27 mouse cellular contexts compared by ENCODE assay signal in the genomic region with DNA sequence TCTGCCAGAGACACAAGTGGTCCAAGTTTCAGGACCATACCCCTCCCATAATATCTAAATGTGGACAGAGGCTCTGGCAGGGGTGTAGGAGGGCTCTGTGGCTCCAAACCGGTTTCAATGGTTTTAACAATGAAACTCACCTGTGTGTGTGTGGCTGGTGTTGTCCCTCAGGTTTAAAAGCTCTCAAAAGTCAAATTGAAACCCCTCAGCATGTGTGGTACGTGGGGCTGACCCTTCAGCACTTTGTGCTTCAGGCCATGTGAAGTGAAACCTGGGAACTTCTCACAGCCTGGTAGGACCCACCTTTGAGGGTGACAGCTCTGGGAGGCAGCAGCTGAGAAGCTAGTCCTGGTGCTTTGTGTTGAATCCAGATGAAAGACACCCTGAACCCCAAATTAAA.
"Had no signal": no experiment of that assay in that cellular context is flagged by ENCODE, and none has a peak within 500 bp of the region (broad histone marks: within the 10 kb centered on the region; RNA-seq: fewer than 3 reads in every experiment).

No protein-coding gene starts in this region.

- H3K27me3 ChIP-seq: embryonic facial prominence, embryonic 12.5 days; embryonic facial prominence, embryonic 13.5 days; embryonic facial prominence, embryonic 15.5 days; forebrain, embryonic 12.5 days; forebrain, embryonic 13.5 days; forebrain, embryonic 15.5 days had no signal

- H3K4me1 ChIP-seq: embryonic facial prominence, embryonic 10.5 days; embryonic facial prominence, embryonic 12.5 days; embryonic facial prominence, embryonic 13.5 days; embryonic facial prominence, embryonic 15.5 days; forebrain, embryonic 10.5 days; forebrain, embryonic 12.5 days; forebrain, embryonic 13.5 days; forebrain, embryonic 15.5 days; heart, embryonic 10.5 days had no signal

- H3K4me3 ChIP-seq: embryonic facial prominence, embryonic 10.5 days; embryonic facial prominence, embryonic 12.5 days; embryonic facial prominence, embryonic 13.5 days; embryonic facial prominence, embryonic 15.5 days; erythroblast, embryonic 14.5 days; forebrain, embryonic 10.5 days; forebrain, embryonic 12.5 days; forebrain, embryonic 13.5 days; forebrain, embryonic 15.5 days; gastrocnemius, adult 2 months; heart, adult 2 months; heart, embryonic 10.5 days had no signal

- H3K36me3 ChIP-seq: embryonic facial prominence, embryonic 10.5 days; embryonic facial prominence, embryonic 12.5 days; embryonic facial prominence, embryonic 13.5 days; embryonic facial prominence, embryonic 15.5 days; forebrain, embryonic 10.5 days; forebrain, embryonic 12.5 days; forebrain, embryonic 15.5 days; heart, embryonic 10.5 days had no signal

- ATAC-seq: forebrain, embryonic 13.5 days; forebrain, embryonic 14.5 days; forebrain, embryonic 15.5 days; forebrain, embryonic 16.5 days; forebrain, postnatal 0 days had no signal

- H3K4me2 ChIP-seq: embryonic facial prominence, embryonic 12.5 days; embryonic facial prominence, embryonic 13.5 days; embryonic facial prominence, embryonic 15.5 days; forebrain, embryonic 12.5 days; forebrain, embryonic 13.5 days; forebrain, embryonic 15.5 days had no signal

- H3K9ac ChIP-seq: embryonic facial prominence, embryonic 12.5 days; embryonic facial prominence, embryonic 13.5 days; embryonic facial prominence, embryonic 15.5 days; forebrain, embryonic 12.5 days; forebrain, embryonic 13.5 days; forebrain, embryonic 15.5 days; forebrain, postnatal 0 days had no signal

- DNase-seq: cerebellum, adult 9-10 months; cerebellum, adult 9-11 months; cerebellum, postnatal 10 days; cerebellum, postnatal 14 days; cerebellum, postnatal 25 days; cerebellum, postnatal 36 days; embryo, embryonic 11 days; forebrain, postnatal 0 days; gastrocnemius, adult 2 months; gastrocnemius, postnatal 10 days; gastrocnemius, postnatal 14 days; gastrocnemius, postnatal 25 days; gastrocnemius, postnatal 36 days; heart, adult 18-20 months; heart, adult 2 months had no signal

- H3K9me3 ChIP-seq: embryonic facial prominence, embryonic 10.5 days; embryonic facial prominence, embryonic 12.5 days; embryonic facial prominence, embryonic 13.5 days; embryonic facial prominence, embryonic 15.5 days; forebrain, embryonic 10.5 days; forebrain, embryonic 12.5 days; forebrain, embryonic 13.5 days; forebrain, embryonic 15.5 days; heart, embryonic 10.5 days had no signal

- H3K27ac ChIP-seq: embryonic facial prominence, embryonic 10.5 days; embryonic facial prominence, embryonic 12.5 days; embryonic facial prominence, embryonic 13.5 days; embryonic facial prominence, embryonic 15.5 days; forebrain, embryonic 10.5 days; forebrain, embryonic 12.5 days; forebrain, embryonic 13.5 days; forebrain, embryonic 15.5 days; gastrocnemius, adult 2 months; heart, adult 2 months; heart, embryonic 10.5 days had no signal
